Mouse (Mus musculus) lung, postnatal 4 days (tissue): Measurements from ENCODE around the gene Cit.

ENCODE experiments used
- DNase-seq, 2 experiments: peaks; one replicate each; pipeline ENCODE4 v3.0.0; 2021

Cit gene

GRCm38 (mm10) chr5:116013821-116014220 is 168.7 kb downstream of the Cit start:
- no peak for DNase-seq

GRCm38 (mm10) chr5:116014237-116014636 is 169.2 kb downstream of the Cit start:
- no peak for DNase-seq

GRCm38 (mm10) chr5:116016542-116016941 is 171.5 kb downstream of the Cit start:
- DNase-seq: no peak

GRCm38 (mm10) chr5:116017391-116017790 is 172.3 kb downstream of the Cit start:
- DNase-seq: no peak

- no peak for DNase-seq
Observed at GRCm38 (mm10) chr5:116018196-116018595, 173.1 kb downstream of the Cit start.

GRCm38 (mm10) chr5:116018784-116019183 is 173.7 kb downstream of the Cit start:
- DNase-seq: peak; percentile 42 to 48

GRCm38 (mm10) chr5:116019371-116019770 is 174.3 kb downstream of the Cit start:
- no peak for DNase-seq

- DNase-seq: no peak
Observed at GRCm38 (mm10) chr5:116021552-116021951, 176.5 kb downstream of the Cit start.

- no peak for DNase-seq
Observed at GRCm38 (mm10) chr5:116022131-116022530, 177.1 kb downstream of the Cit start.

- DNase-seq: no peak
Observed at GRCm38 (mm10) chr5:116022658-116023200, 177.7 kb downstream of the Cit start.

GRCm38 (mm10) chr5:116023251-116023661 is 178.2 kb downstream of the Cit start:
- no peak for DNase-seq

- DNase-seq: no peak
Observed at GRCm38 (mm10) chr5:116023821-116024284, 178.8 kb downstream of the Cit start.

- peak; percentile 95 to 97 for DNase-seq
Observed at GRCm38 (mm10) chr5:116024327-116024739, 179.3 kb downstream of the Cit start, which contains the start of gene Prkab1. TSS of gene Prkab1 (minus strand) at chr5:116024508.

- no peak for DNase-seq
Observed at GRCm38 (mm10) chr5:116026107-116026506, 181.0 kb downstream of the Cit start.

GRCm38 (mm10) chr5:116026561-116026960 is 181.5 kb downstream of the Cit start:
- no peak for DNase-seq

- DNase-seq: no peak
Observed at GRCm38 (mm10) chr5:116029071-116029470, 184.0 kb downstream of the Cit start.

- no peak for DNase-seq
Observed at GRCm38 (mm10) chr5:116030566-116031189, 185.6 kb downstream of the Cit start.

- DNase-seq: peak; percentile 63 to 80
Observed at GRCm38 (mm10) chr5:116031190-116031577, 186.1 kb downstream of the Cit start.

GRCm38 (mm10) chr5:116036465-116036864 is 191.4 kb downstream of the Cit start:
- no peak for DNase-seq

- DNase-seq: no peak
Observed at GRCm38 (mm10) chr5:116037731-116038130, 192.7 kb downstream of the Cit start.

GRCm38 (mm10) chr5:116039706-116040105 is 194.6 kb downstream of the Cit start:
- no peak for DNase-seq

GRCm38 (mm10) chr5:116042241-116042640 is 197.2 kb downstream of the Cit start:
- DNase-seq: no peak

GRCm38 (mm10) chr5:116045581-116045980 is 200.5 kb downstream of the Cit start:
- no peak for DNase-seq

- no peak for DNase-seq
Observed at GRCm38 (mm10) chr5:116046246-116046645, 201.2 kb downstream of the Cit start.

GRCm38 (mm10) chr5:116048321-116048720 is 203.2 kb downstream of the Cit start:
- no peak for DNase-seq
